Mouse (Mus musculus): ENCODE measurements around the gene Clec5a. TPM values are rescaled to one million over a fixed set of nuclear protein-coding genes. Genes with fewer than 3 reads are reported as not detected.

Clec5a gene
- polyA plus RNA-seq, 1 experiment from 2014 or later = 0.31 TPM

GRCm38 (mm10) chr6:40588346-40588745 lies 2.7 kb upstream of the Clec5a start:
- no peak overlapping the region for H3K4me3 ChIP-seq (ENCODE audit: low read length)
- H3K27ac ChIP-seq (ENCODE audit: low read length) = no peak overlapping the region
- H3K36me3 ChIP-seq (ENCODE audit: insufficient read depth, low read length) = no peaks in the 10 kb centered on the region
- H3K9me3 ChIP-seq (ENCODE audit: low read length) = no peaks in the 10 kb centered on the region
- 92% methylated on average over 2 of the region's 2 CpGs for WGBS
- H3K4me2 ChIP-seq (replicated peaks; ENCODE audit: low read depth, low read length) = no peak overlapping the region
- H3K27me3 ChIP-seq (ENCODE audit: insufficient read depth, low read length) = no peaks in the 10 kb centered on the region
- H3K4me1 ChIP-seq (ENCODE audit: insufficient read depth, low read length) = no peaks in the 10 kb centered on the region
- no peak for ATAC-seq (ENCODE audit: low FRiP score, low TSS enrichment)
- no peak overlapping the region for H3K9ac ChIP-seq (replicated peaks; ENCODE audit: low read length)

GRCm38 (mm10) chr6:40584336-40584735 lies 1.3 kb downstream of the Clec5a start:
- no peaks in the 10 kb centered on the region for H3K4me1 ChIP-seq (ENCODE audit: insufficient read depth, low read length)
- 83% methylated on average over 6 of the region's 6 CpGs for WGBS
- ATAC-seq (ENCODE audit: low FRiP score, low TSS enrichment) = no peak
- H3K27ac ChIP-seq (ENCODE audit: low read length) = no peak overlapping the region
- H3K9me3 ChIP-seq (ENCODE audit: low read length) = no peaks in the 10 kb centered on the region
- H3K36me3 ChIP-seq (ENCODE audit: insufficient read depth, low read length) = no peaks in the 10 kb centered on the region
- H3K4me2 ChIP-seq (replicated peaks; ENCODE audit: low read depth, low read length) = no peak overlapping the region
- H3K4me3 ChIP-seq (ENCODE audit: low read length) = no peak overlapping the region
- H3K9ac ChIP-seq (replicated peaks; ENCODE audit: low read length) = no peak overlapping the region
- H3K27me3 ChIP-seq (ENCODE audit: insufficient read depth, low read length) = no peaks in the 10 kb centered on the region

GRCm38 (mm10) chr6:40576305-40576704 lies 9.3 kb downstream of the Clec5a start:
- Histone ChIP-seq H3K27me3 (ENCODE audit: insufficient read depth, low read length) (no peaks in the 10 kb centered on the region), H3K4me1 (ENCODE audit: insufficient read depth, low read length) (no peaks in the 10 kb centered on the region), H3K4me3 (ENCODE audit: low read length) (no peak overlapping the region), H3K9me3 (ENCODE audit: low read length) (no peaks in the 10 kb centered on the region), H3K27ac (ENCODE audit: low read length) (no peak overlapping the region), H3K36me3 (ENCODE audit: insufficient read depth, low read length) (no peaks in the 10 kb centered on the region), H3K4me2 (replicated peaks; ENCODE audit: low read depth, low read length) (no peak overlapping the region), H3K9ac (replicated peaks; ENCODE audit: low read length) (no peak overlapping the region)
- no peak for ATAC-seq (ENCODE audit: low FRiP score, low TSS enrichment)
- 74% methylated on average over 1 of the region's 1 CpGs for WGBS

- H3K9ac ChIP-seq (replicated peaks; ENCODE audit: low read length) = no peak overlapping the region
- no peak for ATAC-seq (ENCODE audit: low FRiP score, low TSS enrichment)
- WGBS = 81% methylated on average over 3 of the region's 3 CpGs
- H3K4me2 ChIP-seq (replicated peaks; ENCODE audit: low read depth, low read length) = no peak overlapping the region
- H3K27me3 ChIP-seq (ENCODE audit: insufficient read depth, low read length) = no peaks in the 10 kb centered on the region
- no peaks in the 10 kb centered on the region for H3K36me3 ChIP-seq (ENCODE audit: insufficient read depth, low read length)
- H3K9me3 ChIP-seq (ENCODE audit: low read length) = no peaks in the 10 kb centered on the region
- no peak overlapping the region for H3K27ac ChIP-seq (ENCODE audit: low read length)
- no peaks in the 10 kb centered on the region for H3K4me1 ChIP-seq (ENCODE audit: insufficient read depth, low read length)
- H3K4me3 ChIP-seq (ENCODE audit: low read length) = no peak overlapping the region
These were observed 12.0 kb downstream of the Clec5a start for GRCm38 (mm10) chr6:40573618-40574017.

GRCm38 (mm10) chr6:40569187-40569586 lies 16.4 kb downstream of the Clec5a start, which contains the start of gene Olfr460:
TSS of gene Olfr460 (plus strand) at chr6:40569487.
- 80% methylated on average over 3 of the region's 3 CpGs for WGBS
- Histone ChIP-seq H3K4me3 (ENCODE audit: low read length) (no peak within 1 kb of the TSS), H3K4me1 (ENCODE audit: insufficient read depth, low read length) (no peaks in the 10 kb centered on the region), H3K9me3 (ENCODE audit: low read length) (no peaks in the 10 kb centered on the region), H3K27me3 (ENCODE audit: insufficient read depth, low read length) (no peaks in the 10 kb centered on the region), H3K4me2 (replicated peaks; ENCODE audit: low read depth, low read length) (no peak within 1 kb of the TSS), H3K27ac (ENCODE audit: low read length) (no peak within 1 kb of the TSS), H3K9ac (replicated peaks; ENCODE audit: low read length) (no peak within 1 kb of the TSS), H3K36me3 (ENCODE audit: insufficient read depth, low read length) (no peaks in the 10 kb centered on the region)
- no peak for ATAC-seq (ENCODE audit: low FRiP score, low TSS enrichment)

- Histone ChIP-seq H3K4me2 (replicated peaks; ENCODE audit: low read depth, low read length) (no peak within 1 kb of the TSS), H3K4me1 (ENCODE audit: insufficient read depth, low read length) (no peaks in the 10 kb centered on the region), H3K27ac (ENCODE audit: low read length) (no peak within 1 kb of the TSS), H3K4me3 (ENCODE audit: low read length) (no peak within 1 kb of the TSS), H3K9me3 (ENCODE audit: low read length) (no peaks in the 10 kb centered on the region), H3K27me3 (ENCODE audit: insufficient read depth, low read length) (no peaks in the 10 kb centered on the region), H3K9ac (replicated peaks; ENCODE audit: low read length) (no peak within 1 kb of the TSS), H3K36me3 (ENCODE audit: insufficient read depth, low read length) (no peaks in the 10 kb centered on the region)
- whole genome bisulfite sequencing = 81% methylated on average over 2 of the region's 2 CpGs
- ATAC-seq (ENCODE audit: low FRiP score, low TSS enrichment) = no peak
These were observed 30.7 kb downstream of the Clec5a start, which contains the start of gene Olfr461 for GRCm38 (mm10) chr6:40554950-40555349. TSS of gene Olfr461 (minus strand) at chr6:40555050.

GRCm38 (mm10) chr6:40544690-40545089 lies 40.9 kb downstream of the Clec5a start:
- Histone ChIP-seq H3K36me3 (ENCODE audit: insufficient read depth, low read length) (no peaks in the 10 kb centered on the region), H3K27me3 (ENCODE audit: insufficient read depth, low read length) (no peaks in the 10 kb centered on the region), H3K4me1 (ENCODE audit: insufficient read depth, low read length) (no peaks in the 10 kb centered on the region), H3K9ac (replicated peaks; ENCODE audit: low read length) (no peak overlapping the region), H3K9me3 (ENCODE audit: low read length) (no peaks in the 10 kb centered on the region), H3K4me2 (replicated peaks; ENCODE audit: low read depth, low read length) (no peak overlapping the region), H3K4me3 (ENCODE audit: low read length) (no peak overlapping the region), H3K27ac (ENCODE audit: low read length) (no peak overlapping the region)
- 82% methylated on average over 10 of the region's 10 CpGs for WGBS
- no peak for ATAC-seq (ENCODE audit: low FRiP score, low TSS enrichment)

Other genes starting within 250 kb of the Clec5a start
- gene E330009J07Rik, start 149.7 kb downstream of the Clec5a start, polyA plus RNA-seq (2015; fragmentation: Nextera tagmentation; extraction: Ambion mirVana) = 10.5 and 12.5 TPM in 2 replicates
- gene Wee2, start 146.7 kb downstream of the Clec5a start, polyA plus RNA-seq (2015; fragmentation: Nextera tagmentation; extraction: Ambion mirVana) = 0.12 TPM in 1 of 2 replicates, not detected in the other
- 161 and 169 TPM in 2 replicates for gene Ssbp1, start 114.5 kb downstream of the Clec5a start, polyA plus RNA-seq (2015; fragmentation: Nextera tagmentation; extraction: Ambion mirVana)
- not detected in 2 replicates for gene Tas2r137, start 94.6 kb downstream of the Clec5a start, polyA plus RNA-seq (2015; fragmentation: Nextera tagmentation; extraction: Ambion mirVana)
- gene Tas2r108, start 92.3 kb downstream of the Clec5a start, polyA plus RNA-seq (2015; fragmentation: Nextera tagmentation; extraction: Ambion mirVana) = not detected in 2 replicates
- gene Prss37, start 66.3 kb downstream of the Clec5a start, polyA plus RNA-seq (2015; fragmentation: Nextera tagmentation; extraction: Ambion mirVana) = not detected in 2 replicates
- 0.16 TPM in 1 of 2 replicates, not detected in the other for gene Olfr461, start 30.8 kb downstream of the Clec5a start, polyA plus RNA-seq (2015; fragmentation: Nextera tagmentation; extraction: Ambion mirVana)
- gene Olfr460, start 16.3 kb downstream of the Clec5a start, polyA plus RNA-seq (2015; fragmentation: Nextera tagmentation; extraction: Ambion mirVana) = not detected in 2 replicates
- gene Tas2r138, start 27.5 kb upstream of the Clec5a start, polyA plus RNA-seq (2015; fragmentation: Nextera tagmentation; extraction: Ambion mirVana) = not detected in 2 replicates
- gene Mgam, start 43.0 kb upstream of the Clec5a start, polyA plus RNA-seq (2015; fragmentation: Nextera tagmentation; extraction: Ambion mirVana) = 0.80 and 1.2 TPM in 2 replicates